Mouse (Mus musculus) brain, embryonic 14.5 days (tissue): ENCODE measurements around the gene Rpl23.

Experiments
- CTCF ChIP-seq: fragments of 200-500 bp; IDR thresholded peaks from 2 replicates; pipeline ENCODE4 v1.5.1; 2012; ENCODE audit warnings: inconsistent platforms, mild to moderate bottlenecking, moderate library complexity, borderline replicate concordance; ENCODE audit not compliant: insufficient read depth, insufficient read length; ENCODE audit errors: extremely low read depth
- POLR2A ChIP-seq: fragments of 200-500 bp; IDR thresholded peaks from 2 replicates; pipeline ENCODE4 v1.6.1; 2012; ENCODE audit warnings: mild to moderate bottlenecking, inconsistent platforms, borderline replicate concordance; ENCODE audit not compliant: poor library complexity, insufficient read depth, insufficient read length, severe bottlenecking; ENCODE audit errors: extremely low read depth

GRCm38 (mm10) chr11:97793165-97793564, 10.9 kb upstream of the Rpl23 start:
- TF ChIP-seq CTCF (peak; percentile 35; the same call in 1 of the 2 replicates), POLR2A (no peak)
